ENCODE assay signal across 18 mouse cellular contexts in the genomic region with DNA sequence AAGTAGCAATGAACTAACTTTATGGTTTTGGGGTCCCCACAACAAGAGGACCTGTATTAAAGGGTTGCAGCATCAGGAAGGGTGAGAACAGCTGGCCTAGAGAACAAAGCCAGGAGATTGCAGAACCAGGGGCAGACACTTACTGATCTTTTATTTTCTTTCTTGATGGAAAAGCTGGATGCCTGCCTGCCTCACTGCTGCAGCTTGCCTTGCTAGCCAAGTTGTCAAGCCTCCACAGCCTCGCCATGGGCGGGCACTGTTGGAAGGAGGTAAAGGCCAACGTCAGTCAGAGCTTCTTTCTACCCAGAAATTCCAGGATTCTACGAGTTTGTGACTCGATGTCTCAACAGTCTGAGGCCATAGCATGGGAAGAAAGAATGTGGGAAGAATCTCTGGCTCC. TPM values are rescaled to one million over a fixed set of nuclear protein-coding genes. Genes with fewer than 3 reads are reported as not detected.
DNase-seq lines count a peak whose midpoint lies in the region.
"Had no signal": no experiment of that assay in that cellular context is flagged by ENCODE, and none has a peak within 500 bp of the region (broad histone marks: within the 10 kb centered on the region; RNA-seq: fewer than 3 reads in every experiment).

No protein-coding gene starts in this region.

- no peak overlapping the region for H3K4me3 ChIP-seq in heart, embryonic 10.5 days
- H3K4me3 ChIP-seq: embryonic facial prominence, embryonic 12.5 days; heart, adult 2 months; heart, embryonic 12.5 days; hindbrain, embryonic 15.5 days had no signal

- H3K27me3 ChIP-seq in heart, embryonic 10.5 days (ENCODE audit: insufficient read depth, poor library complexity, severe bottlenecking) = peaks cover 28% of the 10 kb centered on the region
- H3K27me3 ChIP-seq: hindbrain, embryonic 15.5 days had no signal

- no peak for DNase-seq in heart, embryonic 10.5 days (ENCODE audit: low spot score)
- no peak for DNase-seq in heart, postnatal 4 days
- DNase-seq in lung, postnatal 36 days = peak; percentile 21
- DNase-seq in lung, postnatal 25 days (ENCODE audit: low spot score) = no peak
- peak; percentile 47 for DNase-seq in brain, adult 2 months (ENCODE audit: low read depth, low spot score)
- no peak for DNase-seq in gastrocnemius, adult 18-20 months (ENCODE audit: low spot score)
- no peak for DNase-seq in urinary bladder, postnatal 14 days (ENCODE audit: low spot score)
- DNase-seq: adrenal gland, adult 8-10 months; adrenal gland, postnatal 36 days; cerebellum, adult 11-12 months; cerebellum, adult 9-10 months; cerebellum, postnatal 25 days; forebrain, postnatal 0 days; gastrocnemius, postnatal 10 days; heart, adult 2 months had no signal

- no peaks in the 10 kb centered on the region for H3K9me3 ChIP-seq in heart, embryonic 10.5 days
- H3K9me3 ChIP-seq: embryonic facial prominence, embryonic 12.5 days; heart, embryonic 12.5 days; hindbrain, embryonic 15.5 days had no signal

- 51% methylated on average over 5 of the region's 5 CpGs for WGBS in heart, embryonic 10.5 days

- H3K36me3 ChIP-seq in heart, embryonic 10.5 days = no peaks in the 10 kb centered on the region
- H3K36me3 ChIP-seq: embryonic facial prominence, embryonic 12.5 days; heart, embryonic 12.5 days; hindbrain, embryonic 15.5 days had no signal

- peaks cover 40% of the 10 kb centered on the region for H3K4me1 ChIP-seq in heart, embryonic 10.5 days

- 0 out of 2 replicates have a peak overlapping the region, but pooled peaks have one; percentile 1 for H3K27ac ChIP-seq in heart, embryonic 10.5 days
- H3K27ac ChIP-seq: embryonic facial prominence, embryonic 12.5 days; heart, adult 2 months; hindbrain, embryonic 15.5 days had no signal

RNA-seq across cellular contexts. Expression of a gene that starts 8.3 kb away (rescaled TPM):
- 11.0 and 11.7 TPM in 2 replicates for polyA plus RNA-seq in heart, embryonic 10.5 days (2016; fragmentation: Nextera tagmentation; extraction: Ambion mirVana)
- 10 to 100 TPM; 33.1 to 34.7 TPM for total RNA-seq in heart, postnatal 4 days (2021)
- 1 to 10 TPM; 2.5 to 2.9 TPM for total RNA-seq in gastrocnemius, adult 18-20 months (2021)

RNA-seq across cellular contexts. Expression of a gene that starts 54.7 kb away (rescaled TPM):
- 1.2 and 3.1 TPM in 2 replicates for polyA plus RNA-seq in heart, embryonic 10.5 days (2016; fragmentation: Nextera tagmentation; extraction: Ambion mirVana)
- 1 to 10 TPM; 5.5 to 6.6 TPM for total RNA-seq in heart, postnatal 4 days (2021)
- 1 to 10 TPM in 1 of 2 experiments, under 1 TPM in 1; 0.21 to 2.5 TPM for total RNA-seq in gastrocnemius, adult 18-20 months (2021)

Comparison
In these comparisons a context has a peak if more than half of its experiments do, and no peak if none do; other contexts are left out.
1. DNase-seq: peak in lung, postnatal 36 days (single experiment) and brain, adult 2 months (single experiment); none in heart, embryonic 10.5 days (single experiment), heart, postnatal 4 days (single experiment), lung, postnatal 25 days (single experiment), gastrocnemius, adult 18-20 months (single experiment) and urinary bladder, postnatal 14 days (single experiment).
2. RNA of a gene that starts 8.3 kb away (total RNA-seq): 33.1 to 34.7 TPM in heart, postnatal 4 days; 2.5 to 2.9 TPM in gastrocnemius, adult 18-20 months; every median in the first group is over 4 times any median in the second.